Mouse (Mus musculus): ENCODE measurements around the gene Psen1.

DNA sequence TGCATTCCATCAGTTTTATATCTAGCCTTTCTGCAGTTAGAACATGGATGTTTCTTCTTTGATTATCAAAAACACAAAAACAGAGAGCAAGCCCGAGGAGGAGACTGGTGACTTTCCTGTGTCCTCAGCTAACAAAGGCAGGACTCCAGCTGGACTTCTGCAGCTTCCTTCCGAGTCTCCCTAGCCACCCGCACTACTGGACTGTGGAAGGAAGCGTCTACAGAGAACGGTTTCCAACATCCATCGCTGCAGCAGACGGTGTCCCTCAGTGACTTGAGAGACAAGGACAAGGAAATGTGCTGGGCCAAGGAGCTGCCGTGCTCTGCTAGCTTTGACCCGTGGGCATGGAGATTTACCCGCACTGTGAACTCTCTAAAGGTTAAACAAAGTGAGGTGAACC is 46.1 kb downstream of the Psen1 start:
- TF ChIP-seq CTCF (IDR thresholded peaks at IDR 0.05; ENCODE audit: low read depth) (no peak), EP300 (IDR thresholded peaks at IDR 0.05; ENCODE audit: low read depth) (no peak)

Data from heart, postnatal 0 days (tissue).